Mouse (Mus musculus) megakaryocyte, embryonic 14.5 days (primary cell): ENCODE measurements around the gene Inafm2. TPM values are rescaled to one million over a fixed set of nuclear protein-coding genes. Genes with fewer than 3 reads are reported as not detected.

Source experiments
- H3K27me3 ChIP-seq: replicated peaks from 2 replicates; pipeline ENCODE3; 2012; ENCODE audit warnings: inconsistent platforms
- H3K36me3 ChIP-seq: replicated peaks from 2 replicates; pipeline ENCODE3; 2012; ENCODE audit warnings: low read length, inconsistent platforms, mixed read lengths
- H3K4me1 ChIP-seq: 2 replicates; pipeline ENCODE4 v1.6.1; 2012; ENCODE audit warnings: inconsistent platforms
- H3K4me3 ChIP-seq: replicated peaks from 2 replicates; pipeline ENCODE3; 2012; ENCODE audit warnings: moderate library complexity, mild to moderate bottlenecking, inconsistent platforms
- H3K9me3 ChIP-seq: 2 replicates; pipeline ENCODE4 v1.6.1; 2012; ENCODE audit warnings: inconsistent platforms
- FLI1 ChIP-seq: IDR thresholded peaks from 2 replicates; pipeline ENCODE4 v1.6.1; 2012; ENCODE audit warnings: low read length, inconsistent platforms, mixed read lengths
- GATA1 ChIP-seq: IDR thresholded peaks from 3 replicates; pipeline ENCODE4 v1.6.1; 2012; ENCODE audit warnings: mixed read lengths, low read length, inconsistent platforms, borderline replicate concordance
- polyA plus RNA-seq: library from polyadenylated mRNA; stranded (reverse); fragments of >175 nt; gene quantifications from 2 replicates; pipeline ENCODE4 v1.2.3, GENCODE M21; 2012; ENCODE audit warnings: low replicate concordance; ENCODE audit not compliant: insufficient read depth

The Inafm2 gene
- polyA plus RNA-seq, 1 experiment, result 374 TPM

- Histone ChIP-seq H3K4me1 (peaks cover 92% of the 10 kb centered on the region), H3K27me3 (no peaks in the 10 kb centered on the region), H3K36me3 (peaks cover 49% of the 10 kb centered on the region), H3K4me3 (peak overlapping the region; percentile 90), H3K9me3 (no peaks in the 10 kb centered on the region)
- TF ChIP-seq GATA1 (no peak), FLI1 (no peak)
Measured at GRCm38 (mm10) chr2:118726873-118727272, 18.7 kb upstream of the Inafm2 start.

GRCm38 (mm10) chr2:118727911-118728310 lies 17.6 kb upstream of the Inafm2 start:
- no peak for TF ChIP-seq GATA1
- no peak for TF ChIP-seq FLI1
- H3K27me3 ChIP-seq, result peaks cover 2% of the 10 kb centered on the region
- no peaks in the 10 kb centered on the region for H3K9me3 ChIP-seq
- H3K36me3 ChIP-seq, result peaks cover 39% of the 10 kb centered on the region
- peak overlapping the region; percentile 90 for H3K4me3 ChIP-seq
- peaks cover 84% of the 10 kb centered on the region for H3K4me1 ChIP-seq

- no peaks in the 10 kb centered on the region for H3K9me3 ChIP-seq
- H3K36me3 ChIP-seq, result peaks cover 35% of the 10 kb centered on the region
- H3K4me1 ChIP-seq, result peaks cover 80% of the 10 kb centered on the region
- H3K27me3 ChIP-seq, result peaks cover 2% of the 10 kb centered on the region
- peak within 1 kb of the TSS; percentile 90 for H3K4me3 ChIP-seq
- TF ChIP-seq FLI1 (no peak), GATA1 (no peak)
Measured at GRCm38 (mm10) chr2:118728337-118728736, 17.2 kb upstream of the Inafm2 start, which contains the start of gene Plcb2. TSS of gene Plcb2 (minus strand) at chr2:118728438.

- TF ChIP-seq GATA1, result no peak
- no peak for TF ChIP-seq FLI1
- Histone ChIP-seq H3K9me3 (no peaks in the 10 kb centered on the region), H3K4me3 (peak overlapping the region; percentile 90), H3K27me3 (peaks cover 2% of the 10 kb centered on the region), H3K4me1 (peaks cover 78% of the 10 kb centered on the region), H3K36me3 (peaks cover 27% of the 10 kb centered on the region)
Measured at GRCm38 (mm10) chr2:118729194-118729593, 16.4 kb upstream of the Inafm2 start.

- no peak for TF ChIP-seq GATA1
- no peak for TF ChIP-seq FLI1
- H3K27me3 ChIP-seq, result peaks cover 2% of the 10 kb centered on the region
- peaks cover 70% of the 10 kb centered on the region for H3K4me1 ChIP-seq
- no peak overlapping the region for H3K4me3 ChIP-seq
- peaks cover 18% of the 10 kb centered on the region for H3K36me3 ChIP-seq
- no peaks in the 10 kb centered on the region for H3K9me3 ChIP-seq
Measured at GRCm38 (mm10) chr2:118729816-118730621, 15.5 kb upstream of the Inafm2 start.

- Histone ChIP-seq H3K4me1 (peaks cover 64% of the 10 kb centered on the region), H3K36me3 (peaks cover 13% of the 10 kb centered on the region), H3K27me3 (peaks cover 2% of the 10 kb centered on the region), H3K4me3 (peak overlapping the region; percentile 81), H3K9me3 (no peaks in the 10 kb centered on the region)
- TF ChIP-seq GATA1 (no peak), FLI1 (no peak)
Measured at GRCm38 (mm10) chr2:118730622-118730915, 15.0 kb upstream of the Inafm2 start.

GRCm38 (mm10) chr2:118731981-118732380 lies 13.6 kb upstream of the Inafm2 start:
- H3K4me1 ChIP-seq, result peaks cover 50% of the 10 kb centered on the region
- H3K4me3 ChIP-seq, result no peak overlapping the region
- H3K9me3 ChIP-seq, result no peaks in the 10 kb centered on the region
- H3K27me3 ChIP-seq, result peaks cover 2% of the 10 kb centered on the region
- H3K36me3 ChIP-seq, result no peaks in the 10 kb centered on the region
- no peak for TF ChIP-seq FLI1
- TF ChIP-seq GATA1, result no peak

GRCm38 (mm10) chr2:118733341-118733740 lies 12.2 kb upstream of the Inafm2 start:
- Histone ChIP-seq H3K4me3 (no peak overlapping the region), H3K4me1 (peaks cover 37% of the 10 kb centered on the region), H3K27me3 (peaks cover 2% of the 10 kb centered on the region), H3K9me3 (no peaks in the 10 kb centered on the region), H3K36me3 (no peaks in the 10 kb centered on the region)
- TF ChIP-seq FLI1, result no peak
- TF ChIP-seq GATA1, result no peak

GRCm38 (mm10) chr2:118740341-118740740 lies 5.2 kb upstream of the Inafm2 start:
- TF ChIP-seq FLI1 (no peak), GATA1 (no peak)

GRCm38 (mm10) chr2:118741183-118741582 lies 4.4 kb upstream of the Inafm2 start:
- Histone ChIP-seq H3K4me3 (no peak overlapping the region), H3K36me3 (peaks cover 2% of the 10 kb centered on the region), H3K4me1 (peaks cover 36% of the 10 kb centered on the region), H3K9me3 (no peaks in the 10 kb centered on the region), H3K27me3 (no peaks in the 10 kb centered on the region)
- TF ChIP-seq GATA1, result no peak
- TF ChIP-seq FLI1, result no peak

More at GRCm38 (mm10) chr2:118740341-118740740, 5.2 kb upstream of the Inafm2 start:
- no peaks in the 10 kb centered on the region for H3K9me3 ChIP-seq
- no peak overlapping the region for H3K4me3 ChIP-seq
- H3K4me1 ChIP-seq, result peaks cover 36% of the 10 kb centered on the region
- no peaks in the 10 kb centered on the region for H3K36me3 ChIP-seq
- H3K27me3 ChIP-seq, result no peaks in the 10 kb centered on the region
